9 mouse cellular contexts compared by ENCODE assay signal in genomic region chr9:57467271-57467771, GRCm38 (mm10). TPM values are rescaled to one million over a fixed set of nuclear protein-coding genes. Genes with fewer than 3 reads are reported as not detected.
DNase-seq lines count a peak whose midpoint lies in the region; ATAC-seq lines count a peak whose summit lies in the region.
"Had no signal": no experiment of that assay in that cellular context is flagged by ENCODE, and none has a peak within 500 bp of the region (broad histone marks: within the 10 kb centered on the region; RNA-seq: fewer than 3 reads in every experiment).

No protein-coding gene starts in this region.

- peaks cover 9% of the 10 kb centered on the region; the same call in 1 of the 2 replicates for H3K27me3 ChIP-seq in heart, embryonic 10.5 days (ENCODE audit: insufficient read depth, poor library complexity, severe bottlenecking)
- no peaks in the 10 kb centered on the region for H3K27me3 ChIP-seq in forebrain, embryonic 11.5 days (ENCODE audit: control insufficient read depth, insufficient read depth, low read length)
- H3K27me3 ChIP-seq in hindbrain, embryonic 15.5 days: no peaks in the 10 kb centered on the region
- peaks cover 10% of the 10 kb centered on the region for H3K27me3 ChIP-seq in midbrain, embryonic 10.5 days (ENCODE audit: low read depth, poor library complexity, severe bottlenecking)

- H3K4me2 ChIP-seq in forebrain, embryonic 11.5 days (ENCODE audit: low read depth, low read length, severe bottlenecking): peak overlapping the region; percentile 76
- H3K4me2 ChIP-seq in hindbrain, embryonic 15.5 days: peak overlapping the region; percentile 83

- peak overlapping the region; percentile 86 for H3K27ac ChIP-seq in heart, embryonic 10.5 days
- no peak overlapping the region for H3K27ac ChIP-seq in forebrain, embryonic 11.5 days (ENCODE audit: low read depth, low read length)
- H3K27ac ChIP-seq in hindbrain, embryonic 15.5 days (replicated peaks): peak overlapping the region; percentile 92
- H3K27ac ChIP-seq in midbrain, embryonic 10.5 days (replicated peaks): peak overlapping the region; percentile 88

- H3K4me1 ChIP-seq in heart, embryonic 10.5 days: peaks cover 20% of the 10 kb centered on the region
- H3K4me1 ChIP-seq in forebrain, embryonic 11.5 days (replicated peaks; ENCODE audit: control insufficient read depth, insufficient read depth, low read length): 0 out of 2 replicates have a peak, but pooled peaks cover 2% of the 10 kb centered on the region
- H3K4me1 ChIP-seq in hindbrain, embryonic 15.5 days (replicated peaks): peaks cover 37% of the 10 kb centered on the region
- H3K4me1 ChIP-seq in midbrain, embryonic 10.5 days: peaks cover 32% of the 10 kb centered on the region

- no peaks in the 10 kb centered on the region for H3K9me3 ChIP-seq in heart, embryonic 10.5 days
- no peaks in the 10 kb centered on the region for H3K9me3 ChIP-seq in forebrain, embryonic 11.5 days (ENCODE audit: control insufficient read depth, low read length)
- no peaks in the 10 kb centered on the region for H3K9me3 ChIP-seq in hindbrain, embryonic 15.5 days
- H3K9me3 ChIP-seq in midbrain, embryonic 10.5 days (replicated peaks): no peaks in the 10 kb centered on the region

- peak overlapping the region; percentile 83 for H3K4me3 ChIP-seq in heart, embryonic 10.5 days
- peak overlapping the region; percentile 73 for H3K4me3 ChIP-seq in forebrain, embryonic 11.5 days (ENCODE audit: low read depth, low read length)
- peak overlapping the region; percentile 74 for H3K4me3 ChIP-seq in hindbrain, embryonic 15.5 days
- H3K4me3 ChIP-seq in midbrain, embryonic 10.5 days: peak overlapping the region; percentile 78

- H3K9ac ChIP-seq in forebrain, embryonic 11.5 days (ENCODE audit: low read length): peak overlapping the region; percentile 79
- peak overlapping the region; percentile 92 for H3K9ac ChIP-seq in hindbrain, embryonic 15.5 days

- DNase-seq in heart, embryonic 10.5 days (ENCODE audit: low spot score): peak; percentile 79
- DNase-seq in heart, adult 11 months: no peak
- peak; percentile 20 for DNase-seq in adrenal gland, postnatal 25 days
- DNase-seq in forebrain, embryonic 11.5 days (ENCODE audit: low spot score): peak; percentile 73
- DNase-seq in layer of hippocampus, postnatal 36 days: peak; percentile 42 to 59
- DNase-seq in midbrain, embryonic 10.5 days (ENCODE audit: low spot score): peak; percentile 48
- DNase-seq in natural killer cell, adult 2 months (ENCODE audit: low spot score in 2 of 2): no peak

- 1% methylated on average over 18 of the region's 18 CpGs for WGBS in heart, embryonic 10.5 days
- WGBS in forebrain, embryonic 11.5 days: under 1% methylated on average over 18 of the region's 18 CpGs
- 1% methylated on average over 18 of the region's 18 CpGs for WGBS in hindbrain, embryonic 15.5 days
- under 1% methylated on average over 18 of the region's 18 CpGs for WGBS in midbrain, embryonic 10.5 days

- ATAC-seq in forebrain, embryonic 11.5 days (replicated peaks; ENCODE audit: low FRiP score): peak; percentile 72
- ATAC-seq in hindbrain, embryonic 15.5 days (ENCODE audit: low FRiP score, low read depth): peak; percentile 76

- no peaks in the 10 kb centered on the region for H3K36me3 ChIP-seq in heart, embryonic 10.5 days
- no peaks in the 10 kb centered on the region for H3K36me3 ChIP-seq in forebrain, embryonic 11.5 days (ENCODE audit: control insufficient read depth, insufficient read depth, low read length)
- H3K36me3 ChIP-seq in hindbrain, embryonic 15.5 days: no peaks in the 10 kb centered on the region
- H3K36me3 ChIP-seq in midbrain, embryonic 10.5 days: no peaks in the 10 kb centered on the region

RNA-seq across cellular contexts. Expression of gene Scamp5, which starts 0.5 kb away (rescaled TPM):
- 11.3 and 11.4 TPM in 2 replicates for polyA plus RNA-seq in heart, embryonic 10.5 days (2016; fragmentation: Nextera tagmentation; extraction: Ambion mirVana)
- total RNA-seq in adrenal gland, postnatal 25 days (2021): 10.8 and 14.4 TPM in 2 replicates
- 15.5 and 17.4 TPM in 2 replicates for polyA plus RNA-seq in forebrain, embryonic 11.5 days (2014; fragmentation: Nextera tagmentation; extraction: Ambion mirVana)
- 134 and 139 TPM in 2 replicates for polyA plus RNA-seq in hindbrain, embryonic 15.5 days (2015; fragmentation: Nextera tagmentation; extraction: Ambion mirVana)
- total RNA-seq in layer of hippocampus, postnatal 36 days (2021): 100 to 1,000 TPM; 370 to 381 TPM
- polyA plus RNA-seq in midbrain, embryonic 10.5 days (2016; fragmentation: Nextera tagmentation; extraction: Ambion mirVana): 17.3 and 26.3 TPM in 2 replicates
- total RNA-seq: neutrophil, adult 5-6 weeks had no signal

RNA-seq across cellular contexts. Expression of gene Ppcdc, which starts 27.4 kb away (rescaled TPM):
- 21.3 and 21.5 TPM in 2 replicates for polyA plus RNA-seq in heart, embryonic 10.5 days (2016; fragmentation: Nextera tagmentation; extraction: Ambion mirVana)
- 17.4 and 31.5 TPM in 2 replicates for total RNA-seq in adrenal gland, postnatal 25 days (2021)
- 26.5 and 29.5 TPM in 2 replicates for polyA plus RNA-seq in forebrain, embryonic 11.5 days (2014; fragmentation: Nextera tagmentation; extraction: Ambion mirVana)
- 20.3 and 21.3 TPM in 2 replicates for polyA plus RNA-seq in hindbrain, embryonic 15.5 days (2015; fragmentation: Nextera tagmentation; extraction: Ambion mirVana)
- 10 to 100 TPM; 14.9 to 17.7 TPM for total RNA-seq in layer of hippocampus, postnatal 36 days (2021)
- 25.8 and 26.7 TPM in 2 replicates for polyA plus RNA-seq in midbrain, embryonic 10.5 days (2016; fragmentation: Nextera tagmentation; extraction: Ambion mirVana)

RNA-seq across cellular contexts. Expression of gene Rpp25, which starts 36.5 kb away (rescaled TPM):
- polyA plus RNA-seq in heart, embryonic 10.5 days (2016; fragmentation: Nextera tagmentation; extraction: Ambion mirVana): 15.0 and 16.5 TPM in 2 replicates
- 5.0 and 6.5 TPM in 2 replicates for total RNA-seq in adrenal gland, postnatal 25 days (2021)
- 1.5 and 3.4 TPM in 2 replicates for polyA plus RNA-seq in forebrain, embryonic 11.5 days (2014; fragmentation: Nextera tagmentation; extraction: Ambion mirVana)
- polyA plus RNA-seq in hindbrain, embryonic 15.5 days (2015; fragmentation: Nextera tagmentation; extraction: Ambion mirVana): 17.7 and 18.0 TPM in 2 replicates
- total RNA-seq in layer of hippocampus, postnatal 36 days (2021): 1 to 10 TPM; 9.4 to 9.9 TPM
- 2.5 and 9.3 TPM in 2 replicates for polyA plus RNA-seq in midbrain, embryonic 10.5 days (2016; fragmentation: Nextera tagmentation; extraction: Ambion mirVana)
- total RNA-seq: neutrophil, adult 5-6 weeks had no signal

RNA-seq across cellular contexts. Expression of gene Cox5a, which starts 53.8 kb away (rescaled TPM):
- 911 and 1,292 TPM in 2 replicates for polyA plus RNA-seq in heart, embryonic 10.5 days (2016; fragmentation: Nextera tagmentation; extraction: Ambion mirVana)
- 410 and 447 TPM in 2 replicates for total RNA-seq in adrenal gland, postnatal 25 days (2021)
- polyA plus RNA-seq in forebrain, embryonic 11.5 days (2014; fragmentation: Nextera tagmentation; extraction: Ambion mirVana): 624 and 635 TPM in 2 replicates
- polyA plus RNA-seq in hindbrain, embryonic 15.5 days (2015; fragmentation: Nextera tagmentation; extraction: Ambion mirVana): 894 and 915 TPM in 2 replicates
- 100 to 1,000 TPM; 387 to 406 TPM for total RNA-seq in layer of hippocampus, postnatal 36 days (2021)
- polyA plus RNA-seq in midbrain, embryonic 10.5 days (2016; fragmentation: Nextera tagmentation; extraction: Ambion mirVana): 705 and 737 TPM in 2 replicates

Comparison
In these comparisons a context has a peak if more than half of its experiments do, and no peak if none do; other contexts are left out.
1. DNase-seq: peak in heart, embryonic 10.5 days (single experiment), adrenal gland, postnatal 25 days (single experiment), forebrain, embryonic 11.5 days (single experiment), layer of hippocampus, postnatal 36 days (2 of 2) and midbrain, embryonic 10.5 days (single experiment); none in heart, adult 11 months (single experiment) and natural killer cell, adult 2 months (0 of 2).
2. Peak in every context shown above with its lines, with median percentiles within 50 percentile points of each other: H3K4me3 ChIP-seq.